Mouse (Mus musculus): ENCODE data around the gene Ugt1a6a. TPM values are rescaled to one million over a fixed set of nuclear protein-coding genes. Genes with fewer than 3 reads are reported as not detected.
A peak's percentile ranks its signal among the peaks of the same experiment; 100 is the strongest.
"Not testable (repeated sequence)": the region's sequence is repeated elsewhere in the genome, so short reads cannot be mapped to it uniquely, and the experiment has no call there.

The Ugt1a6a gene
- polyA plus RNA-seq, 1 experiment from 2014 or later = 0.80 TPM

GRCm38 (mm10) chr1:88103697-88104468, 30.7 kb upstream of the Ugt1a6a start:
- not testable (repeated sequence) for H3K4me1 ChIP-seq (replicated peaks; ENCODE audit: control insufficient read depth, insufficient read depth, low read length); H3K36me3 ChIP-seq (ENCODE audit: control insufficient read depth, insufficient read depth, low read length); DNase-seq (ENCODE audit: low spot score); H3K4me3 ChIP-seq (ENCODE audit: low read depth, low read length); H3K4me2 ChIP-seq; H3K27ac ChIP-seq (ENCODE audit: low read depth, low read length); H3K27me3 ChIP-seq (replicated peaks; ENCODE audit: control insufficient read depth, insufficient read depth, low read length); H3K9me3 ChIP-seq (ENCODE audit: control insufficient read depth, low read length); H3K9ac ChIP-seq (ENCODE audit: low read depth, low read length); ATAC-seq (replicated peaks; ENCODE audit: low FRiP score)
- WGBS = 81% methylated on average over 4 of the region's 5 CpGs

DNA sequence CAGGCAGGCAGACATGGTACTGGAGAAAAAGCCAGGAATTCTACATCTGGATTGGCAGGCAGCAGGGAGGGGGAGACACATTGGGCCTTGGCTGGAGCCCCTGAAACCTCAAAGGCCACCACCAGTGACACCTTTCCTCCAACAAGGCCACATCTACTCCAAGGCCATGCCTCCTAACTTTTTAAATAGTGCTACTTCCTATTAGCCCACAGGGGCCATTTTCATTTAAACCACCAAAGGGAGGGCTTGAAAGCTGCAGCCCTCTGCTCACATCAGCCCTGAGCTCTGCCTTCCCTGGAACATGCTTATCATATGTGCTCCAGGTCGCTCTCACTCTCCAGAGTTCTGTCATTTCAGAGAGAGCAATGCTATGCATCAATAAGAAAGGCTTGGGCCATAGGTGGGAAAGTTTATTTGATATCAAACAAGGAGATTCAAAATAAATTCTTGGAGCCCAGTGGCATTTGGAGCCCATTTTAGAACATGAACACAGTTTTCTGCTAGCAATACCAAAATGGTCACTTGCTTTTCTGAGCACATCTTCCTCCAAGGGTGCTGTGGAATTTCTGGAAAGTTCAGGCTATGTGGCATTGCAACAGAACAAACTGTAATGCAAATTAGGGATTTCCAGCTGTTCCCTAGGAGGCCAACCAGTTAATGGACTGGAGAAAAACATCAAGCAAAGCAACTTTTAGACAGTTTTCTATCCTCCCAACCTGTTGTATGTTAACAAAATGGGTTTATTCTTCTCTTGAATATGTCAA, 29.8 kb upstream of the Ugt1a6a start:
- H3K4me2 ChIP-seq = no peak overlapping the region
- WGBS = 76% methylated on average over 1 of the region's 1 CpGs
- no peak overlapping the region for H3K27ac ChIP-seq (ENCODE audit: low read depth, low read length)
- no peak for ATAC-seq (replicated peaks; ENCODE audit: low FRiP score)
- no peak for DNase-seq (ENCODE audit: low spot score)
- H3K9ac ChIP-seq (ENCODE audit: low read depth, low read length) = no peak overlapping the region
- H3K27me3 ChIP-seq (replicated peaks; ENCODE audit: control insufficient read depth, insufficient read depth, low read length) = no peaks in the 10 kb centered on the region
- H3K36me3 ChIP-seq (ENCODE audit: control insufficient read depth, insufficient read depth, low read length) = no peaks in the 10 kb centered on the region
- H3K4me3 ChIP-seq (ENCODE audit: low read depth, low read length) = no peak overlapping the region
- no peaks in the 10 kb centered on the region for H3K9me3 ChIP-seq (ENCODE audit: control insufficient read depth, low read length)
- no peaks in the 10 kb centered on the region for H3K4me1 ChIP-seq (replicated peaks; ENCODE audit: control insufficient read depth, insufficient read depth, low read length)

GRCm38 (mm10) chr1:88105656-88106055, 29.0 kb upstream of the Ugt1a6a start:
- no peak overlapping the region for H3K4me3 ChIP-seq (ENCODE audit: low read depth, low read length)
- no peaks in the 10 kb centered on the region for H3K9me3 ChIP-seq (ENCODE audit: control insufficient read depth, low read length)
- H3K9ac ChIP-seq (ENCODE audit: low read depth, low read length) = no peak overlapping the region
- H3K27me3 ChIP-seq (replicated peaks; ENCODE audit: control insufficient read depth, insufficient read depth, low read length) = no peaks in the 10 kb centered on the region
- H3K36me3 ChIP-seq (ENCODE audit: control insufficient read depth, insufficient read depth, low read length) = no peaks in the 10 kb centered on the region
- no peak for ATAC-seq (replicated peaks; ENCODE audit: low FRiP score)
- DNase-seq (ENCODE audit: low spot score) = no peak
- H3K4me1 ChIP-seq (replicated peaks; ENCODE audit: control insufficient read depth, insufficient read depth, low read length) = no peaks in the 10 kb centered on the region
- 43% methylated on average over 2 of the region's 2 CpGs for WGBS
- no peak overlapping the region for H3K4me2 ChIP-seq
- H3K27ac ChIP-seq (ENCODE audit: low read depth, low read length) = no peak overlapping the region

DNA sequence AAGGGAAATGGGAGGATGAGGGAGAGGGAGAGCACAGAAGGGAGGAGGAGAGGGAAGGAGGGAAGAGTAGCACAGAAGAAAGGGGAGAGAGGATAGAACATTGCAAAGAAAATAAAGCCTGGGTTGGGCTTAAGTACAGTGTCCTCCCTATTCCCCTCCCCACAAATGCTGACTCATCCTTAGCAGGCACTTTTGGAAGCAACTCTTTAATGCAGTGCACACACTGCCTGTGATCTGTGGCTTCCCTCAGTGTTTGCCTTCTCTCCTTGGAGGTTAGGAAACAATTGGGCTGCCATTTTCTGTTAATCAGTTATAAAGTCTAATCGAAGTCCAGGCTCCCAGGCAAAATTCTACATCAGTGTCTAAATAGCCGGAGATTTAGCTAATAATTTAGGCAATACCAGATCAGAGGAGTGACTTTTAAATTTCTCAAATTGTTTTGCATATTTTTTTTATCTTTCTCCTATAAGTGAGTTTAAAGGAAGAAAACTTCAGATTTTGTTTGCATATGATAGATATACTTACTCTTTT, 25.5 kb upstream of the Ugt1a6a start:
- not testable (repeated sequence) for H3K9ac ChIP-seq (ENCODE audit: low read depth, low read length); H3K36me3 ChIP-seq (ENCODE audit: control insufficient read depth, insufficient read depth, low read length); H3K4me1 ChIP-seq (replicated peaks; ENCODE audit: control insufficient read depth, insufficient read depth, low read length); H3K4me2 ChIP-seq; H3K9me3 ChIP-seq (ENCODE audit: control insufficient read depth, low read length); H3K27ac ChIP-seq (ENCODE audit: low read depth, low read length); H3K27me3 ChIP-seq (replicated peaks; ENCODE audit: control insufficient read depth, insufficient read depth, low read length); H3K4me3 ChIP-seq (ENCODE audit: low read depth, low read length); DNase-seq (ENCODE audit: low spot score)
- WGBS = 69% methylated on average over 2 of the region's 2 CpGs
- ATAC-seq (replicated peaks; ENCODE audit: low FRiP score) = peak; percentile 93

DNA sequence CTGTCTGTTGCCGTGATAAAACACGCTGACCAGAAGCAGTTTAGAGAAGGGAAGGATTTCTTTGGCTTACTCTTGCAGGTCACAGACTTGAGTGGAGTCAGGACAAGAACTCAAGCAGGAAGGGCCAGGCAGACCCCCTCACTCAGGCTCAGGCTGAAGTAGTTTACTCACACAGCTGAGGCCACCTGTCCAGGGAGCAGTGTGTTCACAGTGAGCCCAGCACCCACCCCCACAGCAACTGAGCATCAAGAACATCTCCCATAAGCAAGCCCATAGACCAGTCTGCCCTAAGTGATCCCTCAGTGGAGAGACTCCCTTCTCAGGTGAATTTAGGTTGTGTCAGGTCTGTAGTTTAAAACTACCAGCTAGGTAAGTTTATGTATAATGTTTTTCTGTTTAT, 25.0 kb upstream of the Ugt1a6a start:
- not testable (repeated sequence) for H3K9ac ChIP-seq (ENCODE audit: low read depth, low read length); H3K27me3 ChIP-seq (replicated peaks; ENCODE audit: control insufficient read depth, insufficient read depth, low read length); DNase-seq (ENCODE audit: low spot score); H3K4me2 ChIP-seq; ATAC-seq (replicated peaks; ENCODE audit: low FRiP score); H3K4me3 ChIP-seq (ENCODE audit: low read depth, low read length); H3K9me3 ChIP-seq (ENCODE audit: control insufficient read depth, low read length); H3K4me1 ChIP-seq (replicated peaks; ENCODE audit: control insufficient read depth, insufficient read depth, low read length); H3K27ac ChIP-seq (ENCODE audit: low read depth, low read length); H3K36me3 ChIP-seq (ENCODE audit: control insufficient read depth, insufficient read depth, low read length)
- WGBS = 63% methylated on average over 2 of the region's 2 CpGs

- H3K4me3 ChIP-seq (ENCODE audit: low read depth, low read length); H3K36me3 ChIP-seq (ENCODE audit: control insufficient read depth, insufficient read depth, low read length); H3K27ac ChIP-seq (ENCODE audit: low read depth, low read length); DNase-seq (ENCODE audit: low spot score); H3K4me1 ChIP-seq (replicated peaks; ENCODE audit: control insufficient read depth, insufficient read depth, low read length); H3K9me3 ChIP-seq (ENCODE audit: control insufficient read depth, low read length); ATAC-seq (replicated peaks; ENCODE audit: low FRiP score); H3K4me2 ChIP-seq; H3K9ac ChIP-seq (ENCODE audit: low read depth, low read length); H3K27me3 ChIP-seq (replicated peaks; ENCODE audit: control insufficient read depth, insufficient read depth, low read length): not testable (repeated sequence)
- 83% methylated on average over 6 of the region's 6 CpGs for WGBS
Measured at GRCm38 (mm10) chr1:88112769-88113168, 21.8 kb upstream of the Ugt1a6a start.

DNA sequence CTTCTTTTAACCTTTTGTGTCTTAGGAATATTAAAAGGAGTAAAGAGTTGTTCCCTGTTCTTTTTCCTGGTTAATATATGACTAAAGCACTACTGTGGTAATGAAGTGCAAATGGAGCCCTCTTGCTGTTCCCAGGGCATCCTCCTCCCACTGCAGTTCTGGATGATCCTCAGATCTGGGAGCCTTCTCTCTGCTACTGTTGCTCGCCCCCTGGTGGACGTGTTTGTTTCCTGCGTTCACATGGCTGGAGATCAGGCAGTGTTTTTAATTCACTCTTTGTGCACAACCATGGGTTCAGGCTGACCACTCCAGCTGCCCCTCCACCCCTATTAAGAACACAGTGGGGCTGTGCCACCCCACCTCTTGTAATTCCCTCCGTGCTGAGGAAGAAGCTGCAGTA, 14.1 kb upstream of the Ugt1a6a start:
- DNase-seq (ENCODE audit: low spot score); H3K4me1 ChIP-seq (replicated peaks; ENCODE audit: control insufficient read depth, insufficient read depth, low read length); H3K9me3 ChIP-seq (ENCODE audit: control insufficient read depth, low read length); H3K27me3 ChIP-seq (replicated peaks; ENCODE audit: control insufficient read depth, insufficient read depth, low read length); H3K27ac ChIP-seq (ENCODE audit: low read depth, low read length); ATAC-seq (replicated peaks; ENCODE audit: low FRiP score); H3K4me3 ChIP-seq (ENCODE audit: low read depth, low read length); H3K9ac ChIP-seq (ENCODE audit: low read depth, low read length); H3K4me2 ChIP-seq; H3K36me3 ChIP-seq (ENCODE audit: control insufficient read depth, insufficient read depth, low read length): not testable (repeated sequence)
- WGBS = 5% methylated on average over 4 of the region's 4 CpGs

GRCm38 (mm10) chr1:88121521-88121920, 13.1 kb upstream of the Ugt1a6a start:
- H3K36me3 ChIP-seq (ENCODE audit: control insufficient read depth, insufficient read depth, low read length); ATAC-seq (replicated peaks; ENCODE audit: low FRiP score); DNase-seq (ENCODE audit: low spot score); H3K4me2 ChIP-seq; H3K4me1 ChIP-seq (replicated peaks; ENCODE audit: control insufficient read depth, insufficient read depth, low read length); H3K27me3 ChIP-seq (replicated peaks; ENCODE audit: control insufficient read depth, insufficient read depth, low read length); H3K27ac ChIP-seq (ENCODE audit: low read depth, low read length); H3K9ac ChIP-seq (ENCODE audit: low read depth, low read length); H3K9me3 ChIP-seq (ENCODE audit: control insufficient read depth, low read length); H3K4me3 ChIP-seq (ENCODE audit: low read depth, low read length): not testable (repeated sequence)
- no CpG with 5 or more reads among the region's 1 CpGs for WGBS

Measured in liver, embryonic 11.5 days (tissue).